Mouse (Mus musculus): ENCODE data around the gene Fyn.
A peak's percentile ranks its signal among the peaks of the same experiment; 100 is the strongest.

Fyn gene

DNA sequence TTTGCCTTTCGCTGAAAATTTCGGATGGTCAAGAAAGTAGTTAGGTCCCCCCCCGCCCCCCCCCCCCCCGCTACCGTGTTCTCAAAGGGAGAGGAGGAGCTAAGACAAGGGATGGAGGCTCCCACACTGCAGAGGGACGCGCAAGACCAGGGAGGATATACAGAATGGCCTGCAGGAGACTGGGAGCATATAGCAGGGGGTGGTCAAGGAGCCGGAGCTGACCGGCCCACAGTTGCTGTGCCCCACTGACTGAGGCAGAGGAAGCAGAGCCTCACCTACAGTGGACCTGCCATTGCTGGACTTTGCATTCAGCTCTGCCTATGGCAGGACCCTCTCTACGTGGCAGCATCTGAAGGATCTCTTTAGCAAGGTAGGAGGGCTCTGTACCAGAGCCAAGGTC is 10.6 kb downstream of the Fyn start:
- DNase-seq (ENCODE audit: low spot score): no peak

DNA sequence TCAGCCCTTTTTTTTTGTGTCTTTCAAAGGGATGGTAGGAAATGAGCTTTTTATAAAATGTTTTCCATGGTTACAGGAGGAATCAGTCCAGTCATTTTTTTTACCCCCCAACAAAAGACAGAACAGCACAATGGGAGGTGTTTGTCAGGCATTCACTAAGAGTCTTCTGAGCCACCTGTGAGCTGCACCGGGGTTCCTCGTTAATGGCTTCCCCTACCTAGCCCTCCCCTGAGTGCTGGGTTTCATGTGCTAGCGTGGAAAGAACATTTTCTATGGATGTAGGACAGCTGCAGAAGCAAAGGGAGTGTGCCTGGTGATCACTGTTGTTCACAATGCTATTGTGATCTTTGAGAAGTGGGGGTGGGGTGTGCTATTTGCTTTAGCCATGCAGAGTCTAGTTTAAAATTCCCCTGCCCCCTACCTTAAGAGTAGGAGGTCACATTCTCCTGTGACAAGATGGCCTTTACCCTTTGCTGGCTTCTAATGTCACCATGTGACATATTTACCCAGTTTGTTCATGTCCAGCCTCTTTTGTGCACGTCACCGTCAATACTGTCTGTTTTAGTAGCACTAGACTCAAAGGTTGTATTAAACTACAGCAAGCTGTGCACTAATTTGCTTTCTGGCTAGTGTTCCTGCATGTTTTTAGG is 11.2 kb downstream of the Fyn start:
- no peak for DNase-seq (ENCODE audit: low spot score)

DNA sequence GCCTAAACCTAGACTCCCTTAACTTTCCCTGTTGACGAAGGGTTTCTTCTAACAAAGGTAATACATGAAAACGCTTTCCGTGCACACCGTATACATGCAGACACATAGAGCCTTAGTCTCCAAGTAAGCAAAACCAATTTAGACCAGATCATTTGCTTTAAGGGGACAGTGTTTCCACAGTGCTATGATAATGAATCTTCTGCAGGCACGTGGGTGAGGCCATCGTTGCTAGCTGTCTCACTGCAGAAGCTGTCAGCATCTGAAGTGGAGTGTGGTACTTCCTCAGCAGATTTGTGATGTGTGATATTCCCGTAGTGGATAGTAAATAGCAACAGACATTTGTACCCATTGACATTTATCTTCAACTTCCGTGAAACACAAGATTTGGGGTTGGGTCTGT is 16.6 kb downstream of the Fyn start:
- DNase-seq (ENCODE audit: low spot score): no peak

DNA sequence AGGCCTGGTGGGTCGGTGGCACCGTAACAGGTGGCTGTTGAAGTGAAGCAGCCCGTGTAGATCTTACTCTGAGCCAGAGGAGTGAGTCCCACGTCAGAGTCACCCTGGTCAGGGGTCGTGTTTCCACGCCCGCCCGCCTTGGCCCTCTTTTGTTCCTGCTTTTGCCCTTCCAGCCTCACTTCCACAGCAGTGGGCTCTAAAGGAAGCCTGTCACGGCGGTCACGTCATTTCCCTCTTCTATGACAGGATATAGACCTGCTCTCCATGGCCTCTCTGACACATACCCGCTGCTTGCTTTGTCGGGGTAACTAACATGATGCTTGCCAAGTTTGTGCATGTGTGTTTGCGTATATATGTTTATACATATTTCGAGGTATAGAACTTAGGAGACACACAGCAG is 17.5 kb downstream of the Fyn start:
- peak; percentile 57 for DNase-seq (ENCODE audit: low spot score)

DNA sequence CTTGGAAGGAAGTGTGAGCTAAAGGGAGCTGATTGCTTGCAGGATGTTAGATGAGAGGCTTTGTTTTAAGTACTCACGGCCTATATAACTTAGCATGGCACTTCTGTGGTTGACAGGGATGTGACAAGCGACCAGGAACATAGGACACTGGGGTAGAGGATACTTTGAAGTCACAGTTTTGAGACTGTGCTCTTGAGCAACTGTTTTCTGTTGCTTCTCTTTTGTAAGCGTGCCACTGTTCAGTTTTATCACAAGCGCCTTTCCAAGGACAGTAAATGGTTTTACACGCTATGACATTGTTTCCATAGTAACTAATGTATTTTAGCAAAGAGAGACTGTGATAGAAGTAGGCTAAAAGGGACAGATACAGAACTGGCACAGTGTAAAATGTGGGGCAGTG is 18.4 kb downstream of the Fyn start:
- peak; percentile 24 for DNase-seq (ENCODE audit: low spot score)

DNA sequence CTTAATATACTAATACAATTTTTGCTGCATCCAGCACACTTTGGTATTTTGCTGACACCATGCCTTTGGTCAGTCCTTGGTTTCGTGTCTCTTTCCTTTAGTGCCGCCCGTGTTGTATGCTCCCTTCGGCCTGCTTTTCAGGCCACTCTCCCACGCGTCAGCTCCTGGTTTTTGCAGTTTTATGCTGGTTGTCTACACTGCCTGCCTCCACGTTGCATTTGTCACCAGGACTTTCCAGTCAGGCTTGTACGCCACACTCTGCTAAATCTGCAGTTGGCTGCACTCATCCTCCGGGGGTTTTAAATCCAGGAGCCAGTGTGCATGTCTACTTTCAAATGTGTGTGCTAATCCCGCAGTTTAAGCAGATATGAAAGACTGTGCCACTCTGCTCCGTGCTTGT is 18.9 kb downstream of the Fyn start:
- DNase-seq (ENCODE audit: low spot score): no peak

DNA sequence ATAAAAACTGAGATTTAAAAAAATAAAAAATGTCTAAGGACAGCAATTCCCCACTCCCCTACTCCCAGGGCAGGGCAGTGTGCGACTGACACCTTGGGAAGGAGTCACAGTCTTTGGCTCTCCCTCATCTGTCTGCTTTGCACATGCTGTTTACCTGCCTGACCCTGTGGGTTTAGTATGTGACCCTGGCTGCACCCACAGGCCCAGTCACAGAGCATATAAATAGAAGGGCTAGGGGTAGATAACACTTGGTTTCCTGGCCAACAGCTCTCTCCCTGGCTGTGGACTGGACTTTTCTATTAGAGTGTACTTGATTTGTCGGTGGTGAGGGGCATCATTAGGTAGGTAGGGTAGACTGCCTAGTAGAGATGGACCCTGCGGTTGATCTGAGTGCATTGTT is 19.5 kb downstream of the Fyn start:
- DNase-seq (ENCODE audit: low spot score): no peak

DNA sequence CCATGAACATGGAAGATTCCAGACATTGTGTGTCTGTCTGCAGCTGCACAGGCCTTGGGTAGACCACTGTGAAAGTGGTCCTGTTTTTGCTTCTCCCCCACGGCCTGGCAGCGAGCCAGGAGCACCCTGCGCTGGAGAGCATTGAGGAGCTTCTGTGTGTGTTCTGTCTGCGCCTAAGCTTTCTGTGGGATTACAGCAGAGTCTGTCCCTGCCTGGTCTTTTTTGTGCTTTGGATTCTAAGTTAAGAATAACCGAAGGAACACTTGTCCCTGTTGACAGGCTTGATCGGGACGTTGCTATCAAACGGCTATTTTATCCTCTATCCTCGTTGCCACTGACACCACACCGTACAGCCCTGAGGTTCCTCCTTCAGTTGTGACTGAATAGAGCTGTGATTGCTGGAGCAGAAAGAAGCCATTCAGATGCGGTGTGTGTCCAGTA is 20.8 kb downstream of the Fyn start:
- no peak for DNase-seq (ENCODE audit: low spot score)

DNA sequence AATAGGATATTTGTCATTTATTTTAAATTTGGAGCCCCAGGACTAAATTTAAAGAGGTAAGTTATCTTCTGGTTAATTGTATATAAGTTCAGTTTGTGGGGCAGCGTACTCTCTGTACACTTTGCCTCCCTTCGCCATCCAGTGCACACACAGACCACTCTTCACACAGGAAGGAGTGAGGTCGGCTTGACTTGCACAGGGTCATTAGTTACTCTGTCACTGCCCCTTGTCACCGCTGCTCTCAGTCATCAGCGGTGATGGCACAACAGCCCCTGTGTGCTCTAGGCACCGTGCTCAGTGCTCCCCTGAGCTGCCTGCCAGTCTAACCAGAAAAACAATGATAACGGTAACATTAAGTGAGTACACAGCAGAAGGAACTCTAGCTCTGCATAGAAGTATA is 21.9 kb downstream of the Fyn start:
- no peak for DNase-seq (ENCODE audit: low spot score)

DNA sequence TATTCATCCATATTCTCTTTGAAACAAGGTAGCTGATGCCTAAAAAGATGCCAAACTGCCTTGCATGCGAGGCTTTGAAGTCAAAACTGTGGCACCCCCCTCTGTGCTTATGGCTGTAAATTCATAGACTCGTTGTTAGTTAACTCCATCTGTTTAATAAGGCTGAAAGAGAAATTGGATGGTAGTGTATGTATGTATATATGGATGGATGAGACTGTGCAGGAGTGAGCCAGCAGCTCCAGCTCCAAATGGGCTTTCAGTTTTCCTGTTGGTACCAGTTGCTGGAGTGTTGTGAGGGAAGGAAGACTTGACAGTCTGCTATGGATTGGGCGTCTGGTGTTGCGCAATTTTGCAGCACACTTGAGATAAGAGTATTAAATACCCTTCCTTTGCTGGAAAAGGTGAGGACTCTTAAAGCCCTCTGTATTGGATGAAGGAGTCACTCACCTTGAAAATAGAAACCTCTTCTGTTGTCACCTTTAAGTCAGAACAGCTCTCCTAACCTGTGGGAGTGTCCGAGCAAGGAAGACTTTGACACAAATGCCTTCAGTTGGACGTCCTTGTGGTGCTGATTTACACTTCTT is 24.3 kb downstream of the Fyn start:
- DNase-seq (ENCODE audit: low spot score): no peak

DNA sequence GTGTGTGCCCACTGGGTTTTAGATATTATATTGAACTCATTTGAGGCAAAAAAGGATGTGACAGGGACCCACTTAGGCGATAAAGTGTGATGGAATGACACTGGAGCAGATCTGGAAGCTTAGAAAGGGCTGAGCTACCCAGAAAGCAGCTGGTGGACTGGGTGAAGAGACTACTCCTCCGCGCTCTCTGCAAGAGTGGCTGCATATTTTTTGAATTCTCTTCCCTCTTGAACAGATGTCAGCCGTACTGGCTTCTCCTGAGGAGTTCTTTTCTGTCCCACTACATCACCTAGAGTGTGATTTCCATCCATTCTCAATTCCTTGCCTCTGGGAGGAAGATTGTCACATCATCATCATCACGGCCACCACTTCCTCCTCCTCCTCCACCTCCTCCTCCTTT is 26.9 kb downstream of the Fyn start:
- no peak for DNase-seq (ENCODE audit: low spot score)

DNA sequence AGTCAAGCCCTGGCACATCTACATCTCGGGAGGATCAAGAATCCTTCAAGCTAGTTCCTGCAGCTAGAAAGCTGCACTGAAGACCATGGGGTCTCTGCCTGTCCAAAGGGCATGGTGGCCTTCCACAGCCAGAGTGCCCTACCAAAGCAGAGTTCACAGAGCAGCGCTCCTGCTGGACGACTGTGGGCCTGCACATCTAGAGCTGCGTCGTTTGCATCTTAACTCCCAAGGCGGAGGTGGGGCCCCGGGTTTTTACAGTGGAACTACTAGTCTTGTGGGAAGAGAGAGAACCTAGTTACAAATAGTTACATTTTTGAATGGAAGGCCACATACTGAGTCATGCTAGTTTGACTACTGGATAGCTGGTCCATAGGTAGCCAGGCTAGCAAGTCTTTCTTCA is 30.3 kb downstream of the Fyn start:
- DNase-seq (ENCODE audit: low spot score): no peak

DNA sequence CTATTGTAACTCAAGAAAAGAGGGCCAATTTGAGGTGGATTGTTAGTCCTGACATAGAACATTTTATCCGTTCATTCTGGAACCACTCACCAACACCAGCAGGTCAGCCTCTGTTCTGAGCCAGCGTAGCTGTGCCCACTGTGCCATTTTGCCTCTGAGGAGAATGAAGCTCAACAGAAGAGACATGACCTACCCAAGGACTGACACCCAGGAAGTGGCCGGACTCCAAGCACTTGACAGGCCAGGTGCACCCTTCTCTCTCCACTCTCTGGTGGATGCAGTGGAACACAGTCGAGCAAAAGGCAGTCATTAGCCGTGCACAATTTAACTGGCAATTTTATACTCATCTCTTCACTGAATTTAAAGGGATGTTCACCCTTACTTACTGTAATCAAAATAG is 31.5 kb downstream of the Fyn start:
- DNase-seq (ENCODE audit: low spot score): no peak

DNA sequence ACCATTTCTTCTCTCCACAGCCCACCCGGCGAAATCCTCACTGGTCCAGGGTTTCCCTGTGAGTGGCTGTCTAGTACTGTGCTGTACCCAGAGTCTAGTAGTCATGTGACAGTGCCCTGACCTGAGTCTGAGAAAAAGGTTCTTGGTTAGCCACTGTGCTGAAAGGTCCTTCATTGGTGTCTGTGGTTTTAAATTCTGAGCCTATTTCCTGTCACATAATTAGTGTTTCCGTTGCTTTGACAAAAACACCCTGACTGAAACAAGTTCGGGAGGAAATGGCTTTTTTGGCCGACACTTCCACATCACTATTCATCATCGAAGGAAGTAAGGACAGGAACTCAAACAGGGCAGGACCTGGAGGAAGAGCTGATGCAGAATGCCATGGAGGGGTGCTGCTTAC is 33.8 kb downstream of the Fyn start:
- DNase-seq (ENCODE audit: low spot score): peak; percentile 72

DNA sequence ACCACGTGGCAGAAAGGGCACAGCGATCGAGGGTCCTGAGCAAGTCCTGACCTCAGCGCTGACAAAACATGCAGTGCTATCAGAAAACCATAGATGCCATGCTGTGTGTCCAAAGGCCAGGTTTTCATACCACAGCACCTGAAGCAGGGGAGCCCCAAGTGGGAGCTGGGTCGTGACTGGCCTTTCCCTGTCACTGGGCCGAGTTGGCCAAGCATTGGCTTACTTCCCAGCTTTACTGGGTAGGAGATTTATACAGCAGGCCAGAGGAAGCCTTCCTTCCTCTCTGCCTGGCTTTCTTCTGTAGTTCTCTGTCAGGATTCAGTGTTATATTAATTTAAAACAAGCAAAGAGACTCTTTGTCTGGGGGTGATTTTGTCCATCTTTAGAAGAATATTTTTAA is 35.1 kb downstream of the Fyn start:
- no peak for DNase-seq (ENCODE audit: low spot score)

DNA sequence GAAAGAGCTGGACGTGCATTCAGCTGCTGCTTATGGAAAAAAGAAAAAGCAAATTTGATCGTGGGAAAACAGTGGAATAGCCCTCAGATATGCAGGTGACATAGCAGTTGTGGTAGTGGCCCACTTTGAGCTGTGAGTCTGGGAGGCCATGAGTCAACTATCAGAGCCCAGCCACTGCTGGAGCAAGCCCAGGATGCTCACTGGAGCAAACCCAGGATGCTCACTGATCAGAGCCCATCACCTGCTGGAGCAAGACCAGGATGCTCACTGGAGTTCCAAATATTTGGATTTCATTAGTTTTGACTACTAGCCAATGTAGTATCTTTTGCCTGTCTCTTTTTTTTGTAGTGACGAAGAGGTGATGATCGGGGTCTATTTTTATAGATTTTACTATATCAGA is 35.5 kb downstream of the Fyn start:
- no peak for DNase-seq (ENCODE audit: low spot score)

DNA sequence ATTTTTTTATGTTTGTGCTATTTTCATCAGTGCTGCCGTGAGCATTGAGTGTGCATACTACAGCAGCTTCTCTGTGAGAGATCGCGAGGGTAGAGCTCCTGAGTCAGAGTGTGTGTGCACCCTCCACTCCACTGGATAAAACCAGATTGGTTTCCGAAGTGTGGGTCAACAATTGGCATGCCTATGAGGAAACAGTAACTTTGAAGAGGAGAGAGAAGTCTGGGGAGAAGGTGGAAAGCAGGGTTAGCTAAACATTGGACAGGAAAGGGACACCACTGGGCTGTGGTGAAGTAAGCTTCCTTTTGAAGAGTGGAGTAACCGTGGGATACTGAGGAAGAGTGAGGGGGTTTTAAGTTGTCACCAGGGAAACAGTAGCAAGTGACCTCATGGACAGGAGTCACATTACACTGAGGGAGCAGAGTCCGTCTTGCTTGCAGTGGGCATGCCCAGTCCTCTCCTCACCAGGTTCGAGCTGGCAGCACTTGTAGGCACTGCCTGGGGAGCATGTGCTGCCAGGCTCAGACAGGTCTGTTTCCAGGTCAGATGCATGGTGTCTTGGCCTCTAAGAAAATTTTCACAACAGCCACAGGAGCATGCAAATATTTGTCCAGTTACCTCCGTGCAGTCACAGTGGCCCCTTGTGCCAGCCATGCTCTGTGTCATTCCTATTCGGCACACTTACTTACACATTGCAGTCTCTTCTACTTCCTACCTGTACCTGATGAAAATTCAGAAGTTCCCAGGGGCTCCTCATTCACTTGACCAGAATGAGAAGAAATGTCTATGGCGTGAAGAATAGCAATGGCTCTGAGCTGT is 37.5 kb downstream of the Fyn start:
- DNase-seq (ENCODE audit: low spot score): no peak

DNA sequence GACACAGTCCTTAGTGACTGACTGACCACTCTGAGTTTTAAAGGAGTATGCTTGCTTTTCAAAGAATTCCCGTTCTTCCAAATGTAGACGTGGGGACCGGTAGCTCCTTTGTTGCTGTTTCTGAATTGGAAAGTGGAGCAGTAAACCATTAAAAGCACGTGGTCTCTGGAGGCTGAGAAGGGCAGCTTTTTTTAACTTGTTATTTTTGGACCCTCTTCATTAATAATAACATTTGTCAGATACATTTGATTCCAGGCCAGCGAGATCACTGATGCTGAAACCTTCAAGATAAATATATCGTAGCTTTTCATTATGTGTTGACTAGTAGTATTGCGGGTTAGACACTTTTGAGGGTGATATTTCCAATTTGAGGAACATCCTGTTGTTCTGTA is 38.1 kb downstream of the Fyn start:
- DNase-seq (ENCODE audit: low spot score): no peak

DNA sequence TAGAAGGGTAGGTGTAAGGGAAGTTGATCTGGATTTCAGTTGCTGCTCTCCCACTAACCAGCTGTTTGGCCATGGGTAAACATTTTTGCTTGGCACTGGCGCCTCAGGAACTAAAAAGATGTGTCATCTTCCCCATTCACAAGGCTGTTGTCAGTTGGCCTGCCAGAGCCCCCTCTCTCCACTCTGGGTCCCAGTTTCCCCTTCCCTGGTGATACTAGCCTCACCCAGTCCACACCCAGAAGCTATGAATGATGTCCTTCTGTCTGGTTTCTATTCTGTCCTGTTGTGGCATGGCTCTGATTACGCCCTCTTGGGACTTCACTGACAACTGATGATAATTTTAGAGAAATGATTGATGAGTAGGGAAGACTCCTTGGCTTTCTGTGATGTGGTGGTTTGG is 38.9 kb downstream of the Fyn start:
- no peak for DNase-seq (ENCODE audit: low spot score)

DNA sequence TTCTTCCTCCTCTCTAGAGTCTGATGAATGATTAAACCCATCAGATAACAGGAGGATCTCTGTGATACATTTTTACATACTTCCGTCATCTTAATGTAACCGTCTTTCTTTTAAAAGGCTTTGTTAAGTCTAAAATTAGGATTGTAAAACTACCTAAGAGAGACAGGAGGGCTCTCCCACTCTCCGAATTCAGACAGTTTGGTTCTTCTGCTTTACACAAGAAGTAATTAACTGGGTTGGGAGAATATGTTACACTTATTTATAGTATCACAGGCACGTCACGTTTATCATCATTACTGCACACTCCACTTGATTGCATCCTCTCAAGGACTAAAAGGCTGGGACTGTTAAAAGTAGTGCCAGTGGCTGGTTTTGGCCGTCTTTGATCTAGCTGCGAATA is 40.9 kb downstream of the Fyn start:
- no peak for DNase-seq (ENCODE audit: low spot score)

DNA sequence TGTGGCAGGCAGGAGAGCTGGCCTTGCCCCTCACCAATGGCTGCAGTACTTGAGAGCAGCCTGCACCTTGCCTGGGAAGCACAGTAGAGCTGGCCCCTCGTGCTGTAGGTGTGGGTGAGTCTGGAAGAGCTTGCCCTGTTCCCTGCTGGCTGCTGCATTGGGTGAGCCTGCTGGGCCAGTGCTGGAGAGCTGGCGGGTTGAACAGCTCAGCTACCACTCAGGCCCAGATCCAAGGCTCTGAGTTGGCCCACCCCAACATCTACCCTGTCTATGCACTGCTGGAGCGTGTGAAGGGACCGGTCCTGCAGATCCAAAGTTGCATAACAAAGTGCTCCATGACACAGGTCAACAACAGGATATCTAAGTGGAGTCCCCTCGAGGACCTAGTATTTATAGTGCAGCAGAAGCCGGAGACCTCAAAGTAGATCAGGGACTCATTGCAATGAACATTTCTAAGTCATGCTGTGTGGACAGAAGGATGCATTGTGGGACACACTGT is 41.5 kb downstream of the Fyn start:
- DNase-seq (ENCODE audit: low spot score): no peak

DNA sequence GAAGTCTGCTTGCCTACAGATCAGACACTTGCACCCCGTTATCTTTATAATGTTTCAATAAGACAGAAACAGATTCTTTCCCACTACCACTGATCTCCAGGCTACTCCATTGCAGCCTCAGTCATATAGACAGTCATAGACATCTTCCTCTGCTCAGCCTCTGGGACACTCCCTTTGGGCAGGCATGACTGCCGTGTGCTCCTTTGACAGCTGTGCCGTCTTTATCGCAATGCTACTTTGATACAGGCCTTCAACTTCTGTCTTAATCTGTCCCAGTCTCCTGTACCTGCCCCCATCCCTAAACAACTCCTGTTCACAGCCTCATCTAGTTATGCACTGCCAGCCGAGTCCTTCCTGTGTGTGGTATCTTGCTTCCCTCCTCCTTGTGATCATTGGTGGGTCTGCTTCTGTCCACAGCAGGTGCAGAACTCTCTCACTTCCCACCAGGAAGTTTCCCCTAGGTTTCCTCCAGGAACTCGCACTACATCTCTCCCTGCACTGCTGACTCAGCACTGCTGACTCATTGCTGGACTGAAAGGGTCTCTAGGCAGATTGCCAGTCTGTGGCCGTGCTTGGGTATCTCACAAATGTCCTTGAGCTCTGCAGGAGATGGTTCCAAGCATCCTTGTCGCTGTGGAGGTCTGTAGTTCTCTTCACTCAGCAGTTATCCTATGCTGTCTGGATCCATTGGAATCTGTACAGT is 43.4 kb downstream of the Fyn start:
- DNase-seq (ENCODE audit: low spot score): no peak
